Mouse (Mus musculus): ENCODE data around the gene Cdc42se2. TPM values are rescaled to one million over a fixed set of nuclear protein-coding genes. Genes with fewer than 3 reads are reported as not detected.

Gene Cdc42se2
- polyA plus RNA-seq, 1 experiment from 2014 or later: 65.1 TPM

GRCm38 (mm10) chr11:54693696-54694095 lies 93.8 kb downstream of the Cdc42se2 start:
- Histone ChIP-seq H3K4me2 (ENCODE audit: low read length) (no peak overlapping the region), H3K4me1 (ENCODE audit: control insufficient read depth in 2 of 2, insufficient read depth in 2 of 2, low read length in 2 of 2) (no peaks in the 10 kb centered on the region), H3K27me3 (ENCODE audit: control insufficient read depth, insufficient read depth, low read length) (no peaks in the 10 kb centered on the region), H3K27ac (replicated peaks in 1 of 2; ENCODE audit: control insufficient read depth in 1 of 2, insufficient read depth in 1 of 2, low read depth in 2 of 2, low read length in 2 of 2) (no peak overlapping the region), H3K4me3 (ENCODE audit: control insufficient read depth in 1 of 2, insufficient read depth in 1 of 2, low read depth in 1 of 2, low read length in 2 of 2) (no peak overlapping the region), H3K36me3 (ENCODE audit: control insufficient read depth, insufficient read depth, low read length) (peaks cover 82% of the 10 kb centered on the region), H3K9ac (ENCODE audit: low read length) (no peak overlapping the region), H3K9me3 (ENCODE audit: control insufficient read depth, low read length) (no peaks in the 10 kb centered on the region)
- no peak for ATAC-seq (ENCODE audit: insufficient number of reproducible peaks, insufficient read depth, low FRiP score, low read depth)
- 63% methylated on average over 6 of the region's 6 CpGs for WGBS

GRCm38 (mm10) chr11:54691179-54691578 lies 96.3 kb downstream of the Cdc42se2 start:
- WGBS: 75% methylated on average over 4 of the region's 4 CpGs
- no peaks in the 10 kb centered on the region for H3K9me3 ChIP-seq (ENCODE audit: control insufficient read depth, low read length)
- no peak overlapping the region for H3K4me3 ChIP-seq (ENCODE audit: control insufficient read depth in 1 of 2, insufficient read depth in 1 of 2, low read depth in 1 of 2, low read length in 2 of 2)
- no peaks in the 10 kb centered on the region for H3K27me3 ChIP-seq (ENCODE audit: control insufficient read depth, insufficient read depth, low read length)
- no peak for ATAC-seq (ENCODE audit: insufficient number of reproducible peaks, insufficient read depth, low FRiP score, low read depth)
- H3K36me3 ChIP-seq (ENCODE audit: control insufficient read depth, insufficient read depth, low read length): peaks cover 77% of the 10 kb centered on the region
- no peak overlapping the region for H3K9ac ChIP-seq (ENCODE audit: low read length)
- no peaks in the 10 kb centered on the region for H3K4me1 ChIP-seq (ENCODE audit: control insufficient read depth in 2 of 2, insufficient read depth in 2 of 2, low read length in 2 of 2)
- 0 out of 4 replicates have a peak overlapping the region, but pooled peaks of 1 of the 2 experiments have one; percentile 14 for H3K27ac ChIP-seq (replicated peaks in 1 of 2; ENCODE audit: control insufficient read depth in 1 of 2, insufficient read depth in 1 of 2, low read depth in 2 of 2, low read length in 2 of 2)
- H3K4me2 ChIP-seq (ENCODE audit: low read length): no peak overlapping the region

- Histone ChIP-seq H3K36me3 (ENCODE audit: control insufficient read depth, insufficient read depth, low read length) (peaks cover 75% of the 10 kb centered on the region), H3K27ac (replicated peaks in 1 of 2; ENCODE audit: control insufficient read depth in 1 of 2, insufficient read depth in 1 of 2, low read depth in 2 of 2, low read length in 2 of 2) (no peak overlapping the region), H3K9ac (ENCODE audit: low read length) (no peak overlapping the region), H3K4me2 (ENCODE audit: low read length) (no peak overlapping the region), H3K4me1 (ENCODE audit: control insufficient read depth in 2 of 2, insufficient read depth in 2 of 2, low read length in 2 of 2) (no peaks in the 10 kb centered on the region), H3K9me3 (ENCODE audit: control insufficient read depth, low read length) (no peaks in the 10 kb centered on the region), H3K27me3 (ENCODE audit: control insufficient read depth, insufficient read depth, low read length) (no peaks in the 10 kb centered on the region), H3K4me3 (ENCODE audit: control insufficient read depth in 1 of 2, insufficient read depth in 1 of 2, low read depth in 1 of 2, low read length in 2 of 2) (no peak overlapping the region)
- no peak for ATAC-seq (ENCODE audit: insufficient number of reproducible peaks, insufficient read depth, low FRiP score, low read depth)
- WGBS: 76% methylated on average over 4 of the region's 4 CpGs
These were observed 97.3 kb downstream of the Cdc42se2 start for GRCm38 (mm10) chr11:54690171-54690570.

GRCm38 (mm10) chr11:54684831-54685230 lies 102.6 kb downstream of the Cdc42se2 start:
- H3K27ac ChIP-seq (replicated peaks in 1 of 2; ENCODE audit: control insufficient read depth in 1 of 2, insufficient read depth in 1 of 2, low read depth in 2 of 2, low read length in 2 of 2): no peak overlapping the region

GRCm38 (mm10) chr11:54679141-54679540 lies 108.3 kb downstream of the Cdc42se2 start:
- Histone ChIP-seq H3K27me3 (ENCODE audit: control insufficient read depth, insufficient read depth, low read length) (no peaks in the 10 kb centered on the region), H3K4me2 (ENCODE audit: low read length) (no peak overlapping the region), H3K4me3 (ENCODE audit: control insufficient read depth in 1 of 2, insufficient read depth in 1 of 2, low read depth in 1 of 2, low read length in 2 of 2) (no peak overlapping the region), H3K4me1 (ENCODE audit: control insufficient read depth in 2 of 2, insufficient read depth in 2 of 2, low read length in 2 of 2) (no peaks in the 10 kb centered on the region), H3K9me3 (ENCODE audit: control insufficient read depth, low read length) (no peaks in the 10 kb centered on the region), H3K27ac (replicated peaks in 1 of 2; ENCODE audit: control insufficient read depth in 1 of 2, insufficient read depth in 1 of 2, low read depth in 2 of 2, low read length in 2 of 2) (no peak overlapping the region), H3K9ac (ENCODE audit: low read length) (no peak overlapping the region), H3K36me3 (ENCODE audit: control insufficient read depth, insufficient read depth, low read length) (peaks cover 60% of the 10 kb centered on the region)
- no peak for ATAC-seq (ENCODE audit: insufficient number of reproducible peaks, insufficient read depth, low FRiP score, low read depth)
- 93% methylated on average over 2 of the region's 2 CpGs for WGBS

More at GRCm38 (mm10) chr11:54684831-54685230, 102.6 kb downstream of the Cdc42se2 start:
- ATAC-seq (ENCODE audit: insufficient number of reproducible peaks, insufficient read depth, low FRiP score, low read depth): no peak
- 69% methylated on average over 2 of the region's 2 CpGs for WGBS
- no peaks in the 10 kb centered on the region for H3K4me1 ChIP-seq (ENCODE audit: control insufficient read depth in 2 of 2, insufficient read depth in 2 of 2, low read length in 2 of 2)
- H3K27me3 ChIP-seq (ENCODE audit: control insufficient read depth, insufficient read depth, low read length): no peaks in the 10 kb centered on the region
- peaks cover 73% of the 10 kb centered on the region for H3K36me3 ChIP-seq (ENCODE audit: control insufficient read depth, insufficient read depth, low read length)
- no peak overlapping the region for H3K9ac ChIP-seq (ENCODE audit: low read length)
- no peak overlapping the region for H3K4me2 ChIP-seq (ENCODE audit: low read length)
- H3K9me3 ChIP-seq (ENCODE audit: control insufficient read depth, low read length): no peaks in the 10 kb centered on the region
- no peak overlapping the region for H3K4me3 ChIP-seq (ENCODE audit: control insufficient read depth in 1 of 2, insufficient read depth in 1 of 2, low read depth in 1 of 2, low read length in 2 of 2)

- no peaks in the 10 kb centered on the region for H3K4me1 ChIP-seq (ENCODE audit: control insufficient read depth in 2 of 2, insufficient read depth in 2 of 2, low read length in 2 of 2)
- 95% methylated on average over 2 of the region's 2 CpGs for WGBS
- H3K4me2 ChIP-seq (ENCODE audit: low read length): no peak overlapping the region
- H3K9ac ChIP-seq (ENCODE audit: low read length): no peak overlapping the region
- peaks cover 42% of the 10 kb centered on the region for H3K36me3 ChIP-seq (ENCODE audit: control insufficient read depth, insufficient read depth, low read length)
- H3K27me3 ChIP-seq (ENCODE audit: control insufficient read depth, insufficient read depth, low read length): no peaks in the 10 kb centered on the region
- H3K27ac ChIP-seq (replicated peaks in 1 of 2; ENCODE audit: control insufficient read depth in 1 of 2, insufficient read depth in 1 of 2, low read depth in 2 of 2, low read length in 2 of 2): no peak overlapping the region
- H3K4me3 ChIP-seq (ENCODE audit: control insufficient read depth in 1 of 2, insufficient read depth in 1 of 2, low read depth in 1 of 2, low read length in 2 of 2): no peak overlapping the region
- H3K9me3 ChIP-seq (ENCODE audit: control insufficient read depth, low read length): no peaks in the 10 kb centered on the region
- ATAC-seq (ENCODE audit: insufficient number of reproducible peaks, insufficient read depth, low FRiP score, low read depth): no peak
These were observed 111.5 kb downstream of the Cdc42se2 start for GRCm38 (mm10) chr11:54675792-54676489.

GRCm38 (mm10) chr11:54673575-54674298 lies 113.7 kb downstream of the Cdc42se2 start:
- Histone ChIP-seq H3K4me1 (ENCODE audit: control insufficient read depth in 2 of 2, insufficient read depth in 2 of 2, low read length in 2 of 2) (no peaks in the 10 kb centered on the region), H3K36me3 (ENCODE audit: control insufficient read depth, insufficient read depth, low read length) (peaks cover 29% of the 10 kb centered on the region)
- ATAC-seq (ENCODE audit: insufficient number of reproducible peaks, insufficient read depth, low FRiP score, low read depth): no peak

More at GRCm38 (mm10) chr11:54673575-54674298, 113.7 kb downstream of the Cdc42se2 start:
- Histone ChIP-seq H3K4me3 (ENCODE audit: control insufficient read depth in 1 of 2, insufficient read depth in 1 of 2, low read depth in 1 of 2, low read length in 2 of 2) (no peak overlapping the region), H3K9ac (ENCODE audit: low read length) (no peak overlapping the region), H3K9me3 (ENCODE audit: control insufficient read depth, low read length) (no peaks in the 10 kb centered on the region), H3K27ac (replicated peaks in 1 of 2; ENCODE audit: control insufficient read depth in 1 of 2, insufficient read depth in 1 of 2, low read depth in 2 of 2, low read length in 2 of 2) (no peak overlapping the region), H3K27me3 (ENCODE audit: control insufficient read depth, insufficient read depth, low read length) (no peaks in the 10 kb centered on the region), H3K4me2 (ENCODE audit: low read length) (no peak overlapping the region)
- 82% methylated on average over 8 of the region's 8 CpGs for WGBS
